Mouse (Mus musculus) CH12.LX (cell line): Measurements from ENCODE around the gene Nlgn1.

Experiments
- CHD2 ChIP-seq: IDR thresholded peaks from 2 replicates; pipeline ENCODE4 v1.6.1; 2011; ENCODE audit warnings: low read length, improper control_type of control experiment
- CTCF ChIP-seq, 2 experiments: IDR thresholded peaks in 1 of 2; conservative IDR thresholded peaks in 1 of 2; 2 replicates each; pipeline ENCODE4 v1.5.1; 2011 to 2012; ENCODE audit warnings: low read depth in 2 of 2, low read length in 2 of 2, improper control_type of control experiment in 1 of 2, inconsistent platforms in 1 of 2, mild to moderate bottlenecking in 1 of 2, moderate library complexity in 1 of 2
- EP300 ChIP-seq: IDR thresholded peaks from 2 replicates; pipeline ENCODE4 v1.6.1; 2011; ENCODE audit warnings: low read length, improper control_type of control experiment
- JUN ChIP-seq: IDR thresholded peaks from 2 replicates; pipeline ENCODE4 v1.6.1; 2011; ENCODE audit warnings: low read depth, mild to moderate bottlenecking, low read length, improper control_type of control experiment, moderate library complexity; ENCODE audit not compliant: insufficient read depth
- RAD21 ChIP-seq: IDR thresholded peaks from 2 replicates; pipeline ENCODE4 v1.6.1; 2011; ENCODE audit warnings: low read depth, mild to moderate bottlenecking, low read length, improper control_type of control experiment, moderate library complexity
- UBTF ChIP-seq: IDR thresholded peaks from 2 replicates; pipeline ENCODE4 v1.6.1; 2012; ENCODE audit warnings: low read depth, mild to moderate bottlenecking, inconsistent platforms, low read length, improper control_type of control experiment, moderate library complexity
- ZC3H11A ChIP-seq: IDR thresholded peaks from 2 replicates; pipeline ENCODE4 v1.6.1; 2012; ENCODE audit warnings: low read depth, mild to moderate bottlenecking, inconsistent platforms, low read length, improper control_type of control experiment
- ZNF384 ChIP-seq: IDR thresholded peaks from 2 replicates; pipeline ENCODE4 v1.6.1; 2012; ENCODE audit warnings: low read depth, low read length, improper control_type of control experiment, inconsistent platforms

- TF ChIP-seq RAD21 (no peak), EP300 (no peak), ZNF384 (no peak), JUN (no peak), UBTF (no peak), CHD2 (no peak), CTCF (conservative IDR thresholded peaks at IDR 0.05 in 1 of 2, IDR thresholded peaks at IDR 0.05 in 1 of 2; ENCODE audit: low read depth in 2 of 2, low read length in 2 of 2) (no peak), ZC3H11A (no peak)
These were observed 672.0 kb downstream of the Nlgn1 start for GRCm38 (mm10) chr3:25660285-25660684.
